ENCODE assay signal across 28 mouse cellular contexts in genomic region chr9:49756725-49757124, GRCm38 (mm10). TPM values are rescaled to one million over a fixed set of nuclear protein-coding genes. Genes with fewer than 3 reads are reported as not detected.
A peak's percentile ranks its signal among the peaks of the same experiment; 100 is the strongest.
DNase-seq lines count a peak whose midpoint lies in the region; ATAC-seq lines count a peak whose summit lies in the region.
"Had no signal": no experiment of that assay in that cellular context is flagged by ENCODE, and none has a peak within 500 bp of the region (broad histone marks: within the 10 kb centered on the region; RNA-seq: fewer than 3 reads in every experiment).

No protein-coding gene starts in this region.

- no peak overlapping the region for H3K4me3 ChIP-seq in hindbrain, embryonic 11.5 days (ENCODE audit: low read depth, low read length)
- H3K4me3 ChIP-seq in hindbrain, embryonic 10.5 days = no peak overlapping the region
- H3K4me3 ChIP-seq in midbrain, embryonic 13.5 days (replicated peaks) = no peak overlapping the region
- H3K4me3 ChIP-seq in midbrain, embryonic 10.5 days = no peak overlapping the region
- H3K4me3 ChIP-seq in midbrain, embryonic 14.5 days (replicated peaks; ENCODE audit: low read depth, low read length) = no peak overlapping the region
- H3K4me3 ChIP-seq: embryonic facial prominence, embryonic 12.5 days; erythroblast, embryonic 14.5 days; heart, adult 2 months; heart, embryonic 12.5 days; limb, embryonic 12.5 days; lung, embryonic 15.5 days; neural tube, embryonic 12.5 days had no signal

- no peaks in the 10 kb centered on the region for H3K9me3 ChIP-seq in hindbrain, embryonic 11.5 days (ENCODE audit: control insufficient read depth, low read length)
- no peaks in the 10 kb centered on the region for H3K9me3 ChIP-seq in hindbrain, embryonic 10.5 days
- H3K9me3 ChIP-seq in midbrain, embryonic 13.5 days = no peaks in the 10 kb centered on the region
- H3K9me3 ChIP-seq in midbrain, embryonic 10.5 days (replicated peaks) = no peaks in the 10 kb centered on the region
- no peaks in the 10 kb centered on the region for H3K9me3 ChIP-seq in midbrain, embryonic 14.5 days (ENCODE audit: control insufficient read depth, low read length)
- H3K9me3 ChIP-seq: embryonic facial prominence, embryonic 12.5 days; heart, embryonic 12.5 days; limb, embryonic 12.5 days; lung, embryonic 15.5 days; neural tube, embryonic 12.5 days had no signal

- DNase-seq in hindbrain, embryonic 11.5 days (ENCODE audit: low spot score) = peak; percentile 60
- DNase-seq in hindbrain, embryonic 10.5 days (ENCODE audit: low spot score) = no peak
- no peak for DNase-seq in midbrain, embryonic 10.5 days (ENCODE audit: low spot score)
- DNase-seq in embryo, embryonic 11 days = peak; percentile 47
- peak; percentile 57 for DNase-seq in midbrain, embryonic 14.5 days
- DNase-seq in spleen, adult 12 weeks (ENCODE audit: low spot score) = no peak
- DNase-seq in retina, embryonic 14.5 days (ENCODE audit: low spot score) = no peak
- DNase-seq: adrenal gland, postnatal 25 days; B cell, adult 2 months; cerebellum, adult 18-20 months; forebrain, postnatal 0 days; heart, adult 2 months; heart, postnatal 4 days; kidney, adult 11 months; kidney, postnatal 14 days; layer of hippocampus, adult 9-11 months; lung, postnatal 36 days; right cerebral cortex, postnatal 25 days; spleen, adult 18-20 months; thymus, postnatal 14 days had no signal

- ATAC-seq in hindbrain, embryonic 11.5 days (ENCODE audit: low FRiP score) = no peak
- 0 out of 2 replicates have a peak, but pooled peaks have one; percentile 57 for ATAC-seq in midbrain, embryonic 13.5 days
- ATAC-seq in midbrain, embryonic 14.5 days (ENCODE audit: low FRiP score, low TSS enrichment) = no peak
- ATAC-seq: forebrain, postnatal 0 days; inflammation-experienced regulatory T-cells, adult 6 months had no signal

- peak overlapping the region; percentile 39 for H3K27ac ChIP-seq in hindbrain, embryonic 11.5 days (ENCODE audit: low read depth, low read length)
- no peak overlapping the region for H3K27ac ChIP-seq in hindbrain, embryonic 10.5 days
- H3K27ac ChIP-seq in midbrain, embryonic 13.5 days = no peak overlapping the region
- H3K27ac ChIP-seq in midbrain, embryonic 10.5 days (replicated peaks) = no peak overlapping the region
- no peak overlapping the region for H3K27ac ChIP-seq in midbrain, embryonic 14.5 days (replicated peaks; ENCODE audit: low read depth, low read length)
- H3K27ac ChIP-seq: embryonic facial prominence, embryonic 12.5 days; heart, adult 2 months; limb, embryonic 12.5 days; lung, embryonic 15.5 days; neural tube, embryonic 12.5 days had no signal

- H3K36me3 ChIP-seq in hindbrain, embryonic 11.5 days (ENCODE audit: control insufficient read depth, insufficient read depth, low read length) = no peaks in the 10 kb centered on the region
- H3K36me3 ChIP-seq in hindbrain, embryonic 10.5 days = no peaks in the 10 kb centered on the region
- no peaks in the 10 kb centered on the region for H3K36me3 ChIP-seq in midbrain, embryonic 13.5 days
- H3K36me3 ChIP-seq in midbrain, embryonic 10.5 days = no peaks in the 10 kb centered on the region
- no peaks in the 10 kb centered on the region for H3K36me3 ChIP-seq in midbrain, embryonic 14.5 days (ENCODE audit: control insufficient read depth, insufficient read depth, low read length)
- H3K36me3 ChIP-seq: embryonic facial prominence, embryonic 12.5 days; heart, embryonic 12.5 days; limb, embryonic 12.5 days; lung, embryonic 15.5 days; neural tube, embryonic 12.5 days had no signal

- no peaks in the 10 kb centered on the region for H3K4me1 ChIP-seq in hindbrain, embryonic 11.5 days (replicated peaks; ENCODE audit: control insufficient read depth, insufficient read depth, low read length)
- H3K4me1 ChIP-seq in hindbrain, embryonic 10.5 days (replicated peaks) = peaks cover 19% of the 10 kb centered on the region; the same call in 1 of the 2 replicates
- H3K4me1 ChIP-seq in midbrain, embryonic 13.5 days (replicated peaks) = peaks cover 69% of the 10 kb centered on the region
- H3K4me1 ChIP-seq in midbrain, embryonic 10.5 days = peaks cover 6% of the 10 kb centered on the region
- H3K4me1 ChIP-seq in midbrain, embryonic 14.5 days (ENCODE audit: control insufficient read depth, insufficient read depth, low read length) = peaks cover 63% of the 10 kb centered on the region

- 68% methylated on average over 4 of the region's 4 CpGs for WGBS in hindbrain, embryonic 11.5 days
- WGBS in hindbrain, embryonic 10.5 days = 84% methylated on average over 4 of the region's 4 CpGs
- WGBS in midbrain, embryonic 13.5 days = 69% methylated on average over 4 of the region's 4 CpGs
- WGBS in midbrain, embryonic 10.5 days = 96% methylated on average over 4 of the region's 4 CpGs
- 56% methylated on average over 4 of the region's 4 CpGs for WGBS in midbrain, embryonic 14.5 days

- H3K4me2 ChIP-seq in hindbrain, embryonic 11.5 days (replicated peaks; ENCODE audit: low read depth, low read length) = no peak overlapping the region
- no peak overlapping the region for H3K4me2 ChIP-seq in midbrain, embryonic 13.5 days (replicated peaks)
- no peak overlapping the region for H3K4me2 ChIP-seq in midbrain, embryonic 14.5 days (ENCODE audit: low read length)
- H3K4me2 ChIP-seq: embryonic facial prominence, embryonic 12.5 days; heart, embryonic 12.5 days; limb, embryonic 12.5 days; lung, embryonic 15.5 days; neural tube, embryonic 12.5 days had no signal

- H3K9ac ChIP-seq in hindbrain, embryonic 11.5 days (ENCODE audit: low read depth, low read length) = no peak overlapping the region
- H3K9ac ChIP-seq in midbrain, embryonic 13.5 days (replicated peaks) = no peak overlapping the region
- no peak overlapping the region for H3K9ac ChIP-seq in midbrain, embryonic 14.5 days (replicated peaks; ENCODE audit: low read length)
- H3K9ac ChIP-seq: embryonic facial prominence, embryonic 12.5 days; forebrain, postnatal 0 days; heart, embryonic 12.5 days; limb, embryonic 12.5 days; lung, embryonic 15.5 days; neural tube, embryonic 12.5 days had no signal

- no peaks in the 10 kb centered on the region for H3K27me3 ChIP-seq in hindbrain, embryonic 11.5 days (ENCODE audit: control insufficient read depth, insufficient read depth, low read length)
- H3K27me3 ChIP-seq in hindbrain, embryonic 10.5 days (ENCODE audit: insufficient read depth, poor library complexity, severe bottlenecking) = no peaks in the 10 kb centered on the region
- no peaks in the 10 kb centered on the region for H3K27me3 ChIP-seq in midbrain, embryonic 13.5 days
- H3K27me3 ChIP-seq in midbrain, embryonic 10.5 days (ENCODE audit: low read depth, poor library complexity, severe bottlenecking) = 0 out of 2 replicates have a peak, but pooled peaks cover under 1% of the 10 kb centered on the region
- H3K27me3 ChIP-seq in midbrain, embryonic 14.5 days (ENCODE audit: control insufficient read depth, insufficient read depth, low read length) = no peaks in the 10 kb centered on the region
- H3K27me3 ChIP-seq: embryonic facial prominence, embryonic 12.5 days; heart, embryonic 12.5 days; limb, embryonic 12.5 days; lung, embryonic 15.5 days; neural tube, embryonic 12.5 days had no signal

RNA-seq across cellular contexts. Expression of gene Ncam1, which starts 42.0 kb away (rescaled TPM):
- polyA plus RNA-seq in hindbrain, embryonic 11.5 days (2014; fragmentation: Nextera tagmentation; extraction: Ambion mirVana) = 137 and 143 TPM in 2 replicates
- polyA plus RNA-seq in hindbrain, embryonic 10.5 days (2016; fragmentation: Nextera tagmentation; extraction: Ambion mirVana) = 56.3 and 126 TPM in 2 replicates
- polyA plus RNA-seq in midbrain, embryonic 13.5 days (2015; fragmentation: Nextera tagmentation; extraction: Ambion mirVana) = 432 and 461 TPM in 2 replicates
- polyA plus RNA-seq in midbrain, embryonic 10.5 days (2016; fragmentation: Nextera tagmentation; extraction: Ambion mirVana) = 48.9 and 94.9 TPM in 2 replicates
- 389 and 477 TPM in 2 replicates for polyA plus RNA-seq in midbrain, embryonic 14.5 days (2014; fragmentation: Nextera tagmentation; extraction: Ambion mirVana)

Comparison
In these comparisons a context has a peak if more than half of its experiments do, and no peak if none do; other contexts are left out.
1. DNase-seq: peak in hindbrain, embryonic 11.5 days (single experiment), embryo, embryonic 11 days (single experiment) and midbrain, embryonic 14.5 days (single experiment); none in hindbrain, embryonic 10.5 days (single experiment), midbrain, embryonic 10.5 days (single experiment), spleen, adult 12 weeks (single experiment) and retina, embryonic 14.5 days (single experiment).